Mouse (Mus musculus) c-Kit-positive CD71-positive TER-119-negative erythroid progenitor cells, embryonic 14.5 days (primary cell): Measurements from ENCODE around the gene Bicd2.
"Not testable (repeated sequence)": the region's sequence is repeated elsewhere in the genome, so short reads cannot be mapped to it uniquely, and the experiment has no call there.

Experiments
- DNase-seq: peaks from one replicate; pipeline ENCODE4 v3.0.0-alpha.2; 2013; ENCODE audit warnings: low read depth

Gene Bicd2

GRCm38 (mm10) chr13:49360906-49361406 lies 19.6 kb downstream of the Bicd2 start:
- DNase-seq: no peak

GRCm38 (mm10) chr13:49362364-49362763 lies 21.0 kb downstream of the Bicd2 start:
- no peak for DNase-seq

GRCm38 (mm10) chr13:49362804-49363203 lies 21.4 kb downstream of the Bicd2 start:
- DNase-seq: no peak

GRCm38 (mm10) chr13:49364716-49365115 lies 23.3 kb downstream of the Bicd2 start:
- no peak for DNase-seq

- DNase-seq: no peak
Measured at GRCm38 (mm10) chr13:49367657-49368440, 26.5 kb downstream of the Bicd2 start.

DNA sequence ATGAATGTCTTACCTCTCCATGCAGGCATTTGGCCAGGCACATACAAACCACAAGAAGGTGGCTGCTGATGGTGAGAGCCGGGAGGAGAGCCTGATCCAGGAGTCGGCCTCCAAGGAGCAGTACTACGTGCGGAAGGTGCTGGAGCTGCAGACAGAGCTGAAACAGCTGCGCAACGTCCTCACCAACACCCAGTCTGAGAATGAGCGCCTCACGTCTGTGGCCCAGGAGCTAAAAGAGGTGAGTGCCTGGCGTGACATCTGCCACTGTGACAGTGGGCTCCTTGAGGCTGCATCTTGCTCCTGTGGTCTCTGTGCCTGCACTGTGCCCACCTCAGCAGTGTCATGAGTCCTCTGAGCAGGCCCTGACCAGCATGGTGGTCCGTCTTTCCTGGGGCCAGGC lies 28.0 kb downstream of the Bicd2 start:
- DNase-seq: no peak

GRCm38 (mm10) chr13:49370216-49370615 lies 28.8 kb downstream of the Bicd2 start:
- not testable (repeated sequence) for DNase-seq

DNA sequence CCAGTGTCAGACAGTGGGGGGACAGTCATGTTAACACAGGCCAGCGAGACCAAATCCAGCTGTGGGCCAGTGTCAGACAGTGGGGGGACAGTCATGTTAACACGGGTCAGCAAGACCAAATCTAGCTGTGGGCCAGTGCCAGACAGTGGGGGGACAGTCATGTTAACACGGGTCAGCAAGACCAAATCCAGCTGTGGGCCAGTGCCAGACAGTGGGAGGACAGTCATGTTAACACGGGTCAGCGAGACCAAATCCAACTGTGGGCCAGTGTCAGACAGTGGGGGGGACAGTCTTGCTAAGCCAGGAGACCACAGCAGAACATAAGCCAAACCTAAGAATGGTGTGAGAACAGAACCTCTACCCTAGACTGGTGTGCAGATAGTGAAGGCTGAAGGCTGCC lies 29.5 kb downstream of the Bicd2 start:
- not testable (repeated sequence) for DNase-seq

GRCm38 (mm10) chr13:49371428-49371899 lies 30.1 kb downstream of the Bicd2 start:
- DNase-seq: no peak

DNA sequence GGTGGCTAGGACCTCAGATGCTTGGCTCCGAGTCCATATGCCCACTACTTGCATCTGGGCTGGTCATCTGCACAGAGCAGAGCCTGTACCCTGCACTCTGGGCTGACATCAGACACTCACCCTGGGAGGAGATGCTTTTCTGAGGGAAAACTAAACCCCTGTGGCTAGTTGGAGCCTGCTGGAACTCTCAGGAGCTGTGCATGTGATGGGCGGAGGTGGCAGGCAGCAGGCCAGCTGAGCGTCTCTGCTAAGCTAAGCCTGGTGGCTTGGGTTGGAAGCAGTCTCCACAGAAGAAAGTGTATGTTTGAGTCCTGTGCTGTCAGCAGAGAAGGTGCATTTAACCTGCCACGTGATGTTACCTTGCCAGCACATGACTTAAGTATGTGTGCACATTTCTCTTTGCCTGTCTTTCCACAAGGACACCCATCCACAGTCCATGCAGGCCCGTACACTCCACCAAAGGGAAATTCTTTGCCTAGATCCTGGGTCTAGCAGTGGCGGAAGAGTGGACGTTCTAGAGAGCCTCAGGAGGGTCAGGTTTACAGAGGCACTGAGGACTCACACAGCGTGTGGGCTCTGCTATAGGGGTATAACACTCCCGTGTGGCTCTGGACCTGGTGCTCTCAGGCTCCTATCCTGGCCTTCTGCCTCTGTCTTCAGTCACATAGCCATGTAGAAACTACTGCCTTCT lies 31.1 kb downstream of the Bicd2 start:
- DNase-seq: no peak

GRCm38 (mm10) chr13:49374304-49374703 lies 32.9 kb downstream of the Bicd2 start:
- DNase-seq: no peak

DNA sequence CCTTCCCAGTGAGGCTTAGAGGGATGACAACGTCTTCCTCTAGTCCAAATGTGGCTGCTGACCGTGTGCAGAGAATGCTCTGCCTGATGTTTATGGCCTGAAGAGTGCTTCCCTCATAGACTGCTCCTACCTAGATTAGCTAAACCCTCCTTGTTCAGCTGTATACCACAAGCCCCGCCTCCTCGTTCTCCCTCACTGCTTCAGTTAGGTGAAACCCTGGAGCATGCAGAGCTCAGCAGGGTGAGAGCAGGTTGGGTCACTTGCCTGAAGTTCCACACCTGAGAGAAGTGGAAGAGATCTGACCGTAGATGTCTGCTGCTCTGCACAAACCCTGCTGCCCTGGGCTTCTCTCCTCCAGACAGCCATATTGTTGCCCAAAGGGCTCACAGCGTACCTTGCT lies 33.3 kb downstream of the Bicd2 start:
- no peak for DNase-seq

DNA sequence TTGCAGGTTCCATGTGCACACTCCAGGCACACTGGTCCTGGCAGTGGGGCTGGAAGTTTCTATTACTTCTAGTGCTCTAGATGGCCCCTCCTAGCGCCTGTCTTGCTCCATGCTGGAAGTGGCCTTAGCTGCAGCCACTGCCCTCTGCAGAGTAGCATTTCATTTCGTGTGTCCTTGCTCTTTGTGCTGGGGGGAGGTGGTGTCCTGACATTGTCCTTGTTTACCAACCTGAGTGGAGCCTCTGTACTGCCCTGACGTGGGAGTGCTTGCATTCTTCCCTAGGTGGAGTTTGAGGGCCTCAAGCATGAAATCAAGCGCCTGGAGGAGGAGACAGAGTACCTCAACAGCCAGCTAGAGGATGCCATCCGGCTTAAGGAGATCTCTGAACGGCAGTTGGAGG lies 36.2 kb downstream of the Bicd2 start:
- DNase-seq: no peak

GRCm38 (mm10) chr13:49379301-49379700 lies 37.9 kb downstream of the Bicd2 start:
- no peak for DNase-seq

DNA sequence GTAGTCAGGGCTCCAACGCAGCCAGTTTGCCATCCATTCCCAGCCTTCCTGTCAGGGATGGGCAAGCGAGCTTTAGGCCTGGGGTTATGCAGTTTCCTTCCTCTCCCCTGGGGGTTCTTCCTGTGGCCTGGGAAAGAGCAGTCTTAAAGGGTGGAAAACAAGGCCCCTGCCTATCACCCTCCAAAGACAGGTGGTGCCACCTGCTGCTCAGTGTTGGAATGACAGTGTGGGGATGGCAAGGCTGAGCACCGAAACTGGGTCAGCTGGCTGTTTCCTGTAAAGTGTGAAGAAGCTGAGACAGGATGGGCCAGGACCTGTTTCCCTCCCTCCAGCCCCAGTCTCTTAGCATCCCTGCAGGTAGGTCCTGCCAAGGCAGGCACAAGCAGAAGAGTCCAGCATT lies 39.8 kb downstream of the Bicd2 start:
- peak; percentile 65 for DNase-seq

GRCm38 (mm10) chr13:49382997-49383396 lies 41.6 kb downstream of the Bicd2 start:
- DNase-seq: no peak

DNA sequence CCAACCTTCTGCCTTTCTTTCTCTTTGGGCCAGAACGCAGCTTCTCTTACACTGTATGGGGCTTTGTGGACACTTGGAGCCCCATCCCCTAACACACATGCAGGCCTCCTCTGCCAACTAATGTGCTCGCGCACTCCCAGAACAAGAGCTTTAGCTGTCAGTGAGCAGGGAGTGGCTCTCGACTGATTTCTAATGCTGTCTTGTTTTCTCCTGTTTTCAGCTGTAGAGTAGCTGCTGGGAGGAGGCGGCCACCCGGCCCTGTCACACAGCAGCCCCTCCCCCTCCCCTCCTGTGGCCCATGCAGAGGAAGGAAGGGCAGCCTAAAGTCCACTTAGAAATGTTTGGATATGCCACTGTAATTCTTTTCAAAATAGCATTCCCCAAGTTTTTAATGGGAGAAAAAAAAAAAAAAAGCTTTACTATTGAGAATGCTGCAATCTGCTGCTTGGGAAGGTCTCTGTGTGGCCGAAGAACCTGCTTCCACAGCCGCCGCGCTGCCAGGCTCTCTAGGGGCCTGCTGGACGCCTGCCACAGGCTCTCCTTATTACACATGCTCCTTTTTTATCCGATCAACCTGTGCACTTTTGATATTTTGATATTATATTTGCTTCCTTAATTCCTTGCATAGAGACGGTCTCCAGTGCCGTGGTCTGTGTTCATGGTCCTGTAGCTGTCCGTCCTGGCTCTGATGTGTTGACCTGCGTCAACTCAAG lies 43.5 kb downstream of the Bicd2 start:
- DNase-seq: no peak

GRCm38 (mm10) chr13:49391374-49391773 lies 50.0 kb downstream of the Bicd2 start:
- peak; percentile 27 for DNase-seq

DNA sequence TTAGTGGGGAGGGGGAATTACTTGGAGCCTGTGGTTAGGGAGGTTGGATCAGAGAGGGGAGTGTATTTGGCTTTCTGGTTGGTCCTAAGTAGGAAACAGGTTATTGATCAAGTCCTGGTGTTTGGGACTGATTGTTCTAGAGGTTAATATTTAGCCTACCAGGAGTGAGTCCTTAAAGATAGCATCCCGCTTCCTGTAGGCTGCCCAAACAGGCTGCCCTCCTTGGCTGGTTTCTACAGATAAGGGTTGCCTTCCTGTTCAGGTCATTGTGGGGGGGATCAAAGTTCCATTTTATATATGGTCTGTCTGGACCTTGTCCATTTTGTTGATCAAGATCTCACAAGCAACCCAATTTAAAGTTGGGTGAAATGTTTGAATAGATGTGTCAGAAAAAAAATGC lies 52.2 kb downstream of the Bicd2 start:
- no peak for DNase-seq

DNA sequence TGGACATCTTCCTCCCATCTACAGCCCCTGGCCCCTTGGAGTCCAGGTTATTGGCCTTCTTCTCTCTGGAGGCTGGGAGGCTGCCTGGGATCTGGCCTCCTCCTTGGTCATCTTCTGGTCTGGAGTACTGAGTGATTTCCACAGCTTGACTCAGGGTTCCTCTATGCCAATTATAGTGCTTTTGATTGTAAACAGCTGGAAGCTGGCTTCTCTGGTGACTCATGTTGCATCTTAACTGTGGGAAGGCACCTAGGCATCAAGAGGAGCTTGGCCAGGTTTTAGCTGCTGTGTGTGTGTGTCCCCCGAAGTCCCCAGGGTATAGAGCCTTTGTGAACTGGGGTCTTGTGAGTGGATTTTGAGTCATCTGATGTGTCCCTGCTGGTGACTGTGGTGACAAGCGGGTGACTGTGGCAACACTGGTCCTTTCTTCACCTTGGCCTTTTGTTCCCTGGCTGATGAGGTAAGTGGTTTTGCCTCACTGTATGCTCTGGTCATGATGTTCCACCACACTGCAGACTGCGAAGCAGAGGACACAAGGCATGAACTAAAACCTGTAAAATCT lies 53.6 kb downstream of the Bicd2 start:
- DNase-seq: no peak

DNA sequence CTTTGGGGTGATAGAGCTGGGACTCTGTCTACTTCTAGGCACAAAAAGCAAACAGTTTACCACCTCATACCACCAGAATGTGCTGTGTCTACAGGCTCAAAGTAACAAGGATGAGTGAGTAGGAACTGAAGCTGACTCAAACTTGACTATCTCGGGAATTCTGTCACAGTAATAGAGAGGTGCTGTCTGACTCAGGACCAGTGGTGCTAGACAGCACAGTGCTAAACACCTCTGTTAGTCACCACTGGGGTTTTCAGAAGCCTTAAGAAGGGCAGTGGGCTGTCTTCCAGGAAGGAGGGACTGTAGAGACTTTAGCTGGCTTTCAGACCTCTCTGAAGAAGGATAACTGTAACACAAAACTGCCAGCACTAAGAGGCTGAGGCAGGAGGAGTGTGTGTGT lies 55.4 kb downstream of the Bicd2 start:
- DNase-seq: no peak

GRCm38 (mm10) chr13:49398191-49398590 lies 56.8 kb downstream of the Bicd2 start:
- DNase-seq: no peak
